Mouse (Mus musculus): ENCODE data around the gene Cadps2. TPM values are rescaled to one million over a fixed set of nuclear protein-coding genes. Genes with fewer than 3 reads are reported as not detected.

The Cadps2 gene
- total and polyA plus RNA-seq, 3 experiments: not detected

DNA sequence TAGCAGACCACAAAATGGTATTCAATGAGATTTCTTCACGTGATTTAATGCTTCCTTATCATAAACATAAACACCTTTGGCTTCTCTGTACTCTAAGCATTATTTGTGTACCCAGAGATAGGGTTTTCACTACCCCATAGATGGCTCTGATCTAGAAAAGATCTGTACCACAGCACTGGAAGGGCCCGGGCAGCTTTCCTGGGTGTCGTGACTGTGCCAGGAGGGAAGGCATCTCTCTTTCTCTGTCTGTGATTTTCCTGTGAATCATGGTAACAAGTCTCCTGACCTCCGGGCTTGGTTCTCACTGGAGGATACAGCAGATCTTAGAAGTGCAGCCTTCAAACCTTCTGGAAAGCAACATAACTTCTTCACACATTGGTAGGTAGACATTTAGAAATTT is 265.5 kb downstream of the Cadps2 start:
- peaks cover 7% of the 10 kb centered on the region for H3K9me3 ChIP-seq (replicated peaks; ENCODE audit: low read length)
- in situ Hi-C loops (cut with MboI; ENCODE audit: low pct_ligation_motif_present, low pct_unique_long_range_greater_than_20kb, low sequenced_read_pairs): no loop called here
- no peaks in the 10 kb centered on the region for H3K79me2 ChIP-seq (replicated peaks; ENCODE audit: control insufficient read depth, extremely low read depth, insufficient read depth, poor library complexity, severe bottlenecking)
- no peaks in the 10 kb centered on the region for H3K27me3 ChIP-seq (replicated peaks)
- H3K27ac ChIP-seq (ENCODE audit: insufficient read depth, low read depth): no peak overlapping the region
- dilution Hi-C loops (cut with MboI; ENCODE audit: extremely low pct_ligation_motif_present, extremely low pct_unique_long_range_greater_than_20kb, low sequenced_read_pairs): no loop called here
- H3K36me3 ChIP-seq (replicated peaks in 1 of 2; ENCODE audit: control insufficient read depth in 1 of 2, insufficient read depth in 1 of 2, low read length in 1 of 2): no peaks in the 10 kb centered on the region
- H3K4me2 ChIP-seq (ENCODE audit: insufficient read depth, low read depth, poor library complexity, severe bottlenecking): no peak overlapping the region
- H3K4me3 ChIP-seq (replicated peaks in 1 of 3; ENCODE audit: low read depth in 2 of 3, low read length in 2 of 3, poor library complexity in 1 of 3): no peak overlapping the region
- no peak overlapping the region for H3K9ac ChIP-seq (ENCODE audit: insufficient read depth, low read depth)
- no peak for DNase-seq (ENCODE audit: extremely low read depth)
- no peak for TF ChIP-seq SMC3 (IDR thresholded peaks at IDR 0.05; ENCODE audit: low read depth, low read length)
- TF ChIP-seq UBTF (IDR thresholded peaks at IDR 0.05; ENCODE audit: low read depth, low read length): no peak
- no peak for TF ChIP-seq NELFE (IDR thresholded peaks at IDR 0.05; ENCODE audit: low read depth, low read length)
- no peak for TF ChIP-seq POLR2A (IDR thresholded peaks at IDR 0.05; ENCODE audit: low read depth, low read length)
- no peak for TF ChIP-seq PAX5 (IDR thresholded peaks at IDR 0.05; ENCODE audit: low read length)
- TF ChIP-seq E2F4 (IDR thresholded peaks at IDR 0.05; ENCODE audit: insufficient replicate concordance, low read depth, low read length): no peak
- no peak for TF ChIP-seq IRF4 (IDR thresholded peaks at IDR 0.05; ENCODE audit: low read depth, low read length)
- TF ChIP-seq HCFC1 (IDR thresholded peaks at IDR 0.05; ENCODE audit: low read depth, low read length): no peak
- TF ChIP-seq SIN3A (IDR thresholded peaks at IDR 0.05; ENCODE audit: low read length): no peak
- TF ChIP-seq ETS1 (conservative IDR thresholded peaks at IDR 0.05; ENCODE audit: low read depth, low read length): no peak
- no peak for TF ChIP-seq RCOR1 (conservative IDR thresholded peaks at IDR 0.05; ENCODE audit: low read depth, low read length)
- no peak for TF ChIP-seq KAT2A (IDR thresholded peaks at IDR 0.05; ENCODE audit: insufficient replicate concordance, low read length)
- TF ChIP-seq JUN (IDR thresholded peaks at IDR 0.05; ENCODE audit: insufficient read depth, low read depth, low read length): no peak
- no peak for TF ChIP-seq ZNF384 (IDR thresholded peaks at IDR 0.05; ENCODE audit: low read depth, low read length)
- H3K4me1 ChIP-seq (ENCODE audit: control insufficient read depth in 1 of 2, insufficient read depth in 2 of 2): no peaks in the 10 kb centered on the region

DNA sequence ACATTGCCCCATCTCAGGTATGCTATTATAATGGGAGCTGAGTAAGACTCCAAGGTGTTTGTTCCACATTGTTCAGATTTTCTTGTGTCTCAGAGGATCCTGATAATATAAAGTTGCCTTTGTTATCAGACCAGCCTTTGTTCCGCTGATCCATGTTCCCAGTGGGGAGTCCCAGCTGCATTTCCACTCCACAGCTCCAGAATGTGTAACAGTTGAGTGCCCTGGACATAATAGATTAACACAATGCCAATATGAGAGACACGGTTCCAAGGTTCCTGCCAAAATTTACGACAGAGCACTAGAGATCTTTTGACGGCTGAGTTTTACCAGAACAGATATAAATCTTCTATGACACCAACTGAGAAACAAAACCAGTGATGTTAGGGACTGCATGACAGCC is 266.8 kb downstream of the Cadps2 start:
- TF ChIP-seq MAX (IDR thresholded peaks at IDR 0.05; ENCODE audit: low read length) (no peak), MAFK (IDR thresholded peaks at IDR 0.05; ENCODE audit: insufficient replicate concordance, low read length) (no peak), RAD21 (IDR thresholded peaks at IDR 0.05; ENCODE audit: low read depth, low read length) (no peak), CHD1 (IDR thresholded peaks at IDR 0.05; ENCODE audit: low read depth, low read length) (no peak), IRF4 (IDR thresholded peaks at IDR 0.05; ENCODE audit: low read depth, low read length) (no peak), TBP (conservative IDR thresholded peaks at IDR 0.05; ENCODE audit: low read depth, low read length) (no peak), ZMIZ1 (IDR thresholded peaks at IDR 0.05; ENCODE audit: low read depth, low read length) (no peak), POLR2AphosphoS2 (IDR thresholded peaks at IDR 0.05; ENCODE audit: low read depth, low read length) (no peak), NELFE (IDR thresholded peaks at IDR 0.05; ENCODE audit: low read depth, low read length) (no peak), HCFC1 (IDR thresholded peaks at IDR 0.05; ENCODE audit: low read depth, low read length) (no peak), JUND (conservative IDR thresholded peaks at IDR 0.05; ENCODE audit: low read depth, low read length) (no peak), BHLHE40 (IDR thresholded peaks at IDR 0.05; ENCODE audit: low read depth, low read length) (no peak), ZKSCAN1 (IDR thresholded peaks at IDR 0.05; ENCODE audit: borderline replicate concordance, low read depth, low read length) (no peak)
- Histone ChIP-seq H3K79me2 (replicated peaks; ENCODE audit: control insufficient read depth, extremely low read depth, insufficient read depth, poor library complexity, severe bottlenecking) (no peaks in the 10 kb centered on the region), H3K4me2 (ENCODE audit: insufficient read depth, low read depth, poor library complexity, severe bottlenecking) (no peak overlapping the region), H3K4me1 (ENCODE audit: control insufficient read depth in 1 of 2, insufficient read depth in 2 of 2) (no peaks in the 10 kb centered on the region), H3K27me3 (replicated peaks) (no peaks in the 10 kb centered on the region), H3K9ac (ENCODE audit: insufficient read depth, low read depth) (no peak overlapping the region), H3K9me3 (replicated peaks; ENCODE audit: low read length) (peaks cover 8% of the 10 kb centered on the region), H3K4me3 (replicated peaks in 1 of 3; ENCODE audit: low read depth in 2 of 3, low read length in 2 of 3, poor library complexity in 1 of 3) (no peak overlapping the region), H3K36me3 (replicated peaks in 1 of 2; ENCODE audit: control insufficient read depth in 1 of 2, insufficient read depth in 1 of 2, low read length in 1 of 2) (no peaks in the 10 kb centered on the region), H3K27ac (ENCODE audit: insufficient read depth, low read depth) (no peak overlapping the region)
- in situ Hi-C loops (cut with MboI; ENCODE audit: low pct_ligation_motif_present, low pct_unique_long_range_greater_than_20kb, low sequenced_read_pairs) (no loop called here), dilution Hi-C loops (cut with MboI; ENCODE audit: extremely low pct_ligation_motif_present, extremely low pct_unique_long_range_greater_than_20kb, low sequenced_read_pairs) (no loop called here)
- no peak for DNase-seq (ENCODE audit: extremely low read depth)

Measured in CH12.LX (cell line).